Mouse (Mus musculus) heart, postnatal 36 days (tissue): ENCODE measurements around the gene Agps. TPM values are rescaled to one million over a fixed set of nuclear protein-coding genes. Genes with fewer than 3 reads are reported as not detected.
A peak's percentile ranks its signal among the peaks of the same experiment; 100 is the strongest.

ENCODE experiments used
- DNase-seq, 2 experiments: peaks; one replicate each; pipeline ENCODE4 v3.0.0; 2021 to 2022
- intact Hi-C: fragments of 180-260 bp; cut with DNase I; formaldehyde crosslinking; loops from one replicate; pipeline ENCODE4 v1.15.1; 2025
- total RNA-seq, 2 experiments: library from RNA; stranded (reverse); gene quantifications; 2 replicates each; pipeline ENCODE4 v1.2.3; 2021

The Agps gene
- total RNA-seq, result 10 to 100 TPM; 26.6 to 34.3 TPM

DNA sequence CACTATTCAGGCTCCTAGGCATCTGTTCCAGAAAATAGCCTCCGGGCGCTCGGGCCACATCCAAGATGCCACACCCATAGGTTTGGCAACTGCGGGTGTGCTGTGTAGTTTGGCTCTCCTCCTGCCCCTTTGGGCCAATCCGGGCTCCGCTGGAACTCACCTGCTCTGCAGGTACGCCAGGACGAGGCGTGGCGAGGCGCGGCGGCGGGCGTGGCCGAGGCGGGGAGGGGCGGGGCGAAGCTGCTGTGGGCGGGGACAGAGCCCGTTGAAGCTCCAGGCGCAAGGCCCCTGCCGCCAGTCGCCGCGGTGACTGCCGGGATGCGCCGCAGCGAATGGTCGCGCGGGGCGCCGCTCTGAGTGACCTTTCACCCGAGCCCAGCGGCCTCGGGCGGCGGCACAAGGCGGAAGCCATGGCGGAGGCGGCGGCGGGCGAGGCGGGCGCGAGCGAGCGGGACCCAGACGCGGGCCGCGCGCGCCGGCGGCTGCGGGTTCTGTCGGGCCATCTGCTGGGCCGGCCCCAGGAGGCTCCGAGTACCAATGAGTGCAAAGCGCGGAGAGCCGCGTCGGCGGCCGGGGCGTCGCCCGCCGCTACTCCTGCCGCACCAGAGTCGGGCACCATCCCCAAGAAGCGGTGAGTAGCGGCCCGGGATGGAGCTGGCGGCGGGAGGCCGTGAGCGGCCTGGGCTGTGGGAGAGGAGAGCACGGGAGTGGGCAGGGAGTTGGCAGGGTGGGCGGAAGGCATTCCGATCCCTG, at the start of gene Agps:
Gene Agps (plus strand): TSS at position 297 of the 753 bp plus-strand sequence.
- intact Hi-C loops, result loop anchor here (5.0 kb wide), 1 partner anchor 45 kb away; no protein-coding TSS in a partner anchor
- DNase-seq, result peak; percentile 88 to 91

DNA sequence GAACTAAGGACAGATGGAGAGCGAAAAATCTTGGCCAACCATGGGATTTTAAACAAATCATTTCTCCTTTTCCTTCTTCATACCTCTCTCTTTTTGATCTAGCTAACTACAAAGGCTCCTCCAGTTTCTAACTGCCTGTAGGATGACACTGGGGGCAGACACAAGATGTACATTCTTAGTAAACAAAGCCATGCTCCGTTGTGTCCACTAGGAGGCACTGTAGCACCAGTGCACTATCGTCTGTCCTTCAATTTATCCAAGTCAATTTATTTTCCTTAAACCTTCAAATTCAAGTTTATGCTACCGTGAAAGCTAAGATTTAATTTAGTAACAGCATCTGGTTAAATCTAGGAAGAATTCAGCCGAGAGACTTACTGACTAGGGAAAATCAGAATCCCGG, 45.9 kb upstream of the Agps start:
- peak in 1 of 2 experiments; percentile 62 for DNase-seq
- intact Hi-C loops, result loop anchor here (1.0 to 10.0 kb wide), 6 partner anchors 46 to 1081 kb away; partner anchors contain the start of genes Agps and Hoxd8

DNA sequence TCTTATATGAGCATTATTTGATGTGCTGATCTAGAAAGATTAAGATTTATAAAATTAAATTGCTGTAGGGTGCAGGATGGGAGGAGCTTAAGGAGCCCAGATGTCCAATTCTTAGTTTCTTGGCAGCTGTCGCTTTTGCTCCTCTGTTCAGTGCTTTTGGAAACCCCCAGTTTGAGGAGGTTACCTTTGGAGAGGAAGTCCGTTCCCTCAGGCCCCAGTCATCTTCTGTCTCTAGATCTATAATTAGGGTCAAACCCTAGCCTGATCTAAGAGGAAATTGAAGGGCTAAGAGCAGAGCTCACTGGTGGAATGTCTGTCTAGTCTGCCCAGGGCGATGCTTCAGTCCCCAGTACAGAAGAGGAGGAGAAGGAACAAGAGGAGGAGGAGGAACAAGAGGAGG, 43.5 kb upstream of the Agps start:
- DNase-seq, result no peak
- intact Hi-C loops, result loop anchor here (5.0 to 10.0 kb wide), 2 partner anchors 44 to 1084 kb away; partner anchors contain the start of genes Agps and Hoxd8

DNA sequence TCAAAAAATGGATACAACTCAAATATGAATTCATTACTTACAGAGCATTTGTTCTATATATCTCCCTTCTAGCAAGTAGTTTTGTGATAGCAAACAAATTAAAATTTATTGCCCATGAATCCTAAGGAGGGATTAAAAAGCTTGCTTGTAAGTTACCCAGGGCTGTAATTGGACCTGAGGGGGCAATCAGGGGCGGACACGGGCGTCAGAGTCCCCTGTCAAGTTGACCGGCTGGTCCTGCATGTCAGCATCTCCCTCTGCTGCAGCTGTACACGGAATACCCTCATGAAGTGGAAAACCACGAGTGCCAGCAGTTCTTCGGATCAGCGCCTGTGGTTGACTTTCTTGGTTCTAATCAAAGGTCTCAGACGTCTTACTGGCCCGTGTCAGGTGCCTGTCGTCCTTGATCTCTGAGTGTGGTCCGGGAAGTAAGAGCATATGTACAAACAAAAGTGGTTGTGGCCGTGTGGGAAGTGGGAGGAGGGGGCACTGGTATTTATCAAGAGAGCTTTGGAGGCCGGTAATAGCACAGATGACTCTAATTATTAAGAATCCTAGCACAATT, 41.9 kb upstream of the Agps start:
- intact Hi-C loops, result loop anchor here (5.0 to 10.0 kb wide), 2 partner anchors 42 to 1085 kb away; partner anchors contain the start of genes Agps and Hoxd8
- DNase-seq, result no peak

DNA sequence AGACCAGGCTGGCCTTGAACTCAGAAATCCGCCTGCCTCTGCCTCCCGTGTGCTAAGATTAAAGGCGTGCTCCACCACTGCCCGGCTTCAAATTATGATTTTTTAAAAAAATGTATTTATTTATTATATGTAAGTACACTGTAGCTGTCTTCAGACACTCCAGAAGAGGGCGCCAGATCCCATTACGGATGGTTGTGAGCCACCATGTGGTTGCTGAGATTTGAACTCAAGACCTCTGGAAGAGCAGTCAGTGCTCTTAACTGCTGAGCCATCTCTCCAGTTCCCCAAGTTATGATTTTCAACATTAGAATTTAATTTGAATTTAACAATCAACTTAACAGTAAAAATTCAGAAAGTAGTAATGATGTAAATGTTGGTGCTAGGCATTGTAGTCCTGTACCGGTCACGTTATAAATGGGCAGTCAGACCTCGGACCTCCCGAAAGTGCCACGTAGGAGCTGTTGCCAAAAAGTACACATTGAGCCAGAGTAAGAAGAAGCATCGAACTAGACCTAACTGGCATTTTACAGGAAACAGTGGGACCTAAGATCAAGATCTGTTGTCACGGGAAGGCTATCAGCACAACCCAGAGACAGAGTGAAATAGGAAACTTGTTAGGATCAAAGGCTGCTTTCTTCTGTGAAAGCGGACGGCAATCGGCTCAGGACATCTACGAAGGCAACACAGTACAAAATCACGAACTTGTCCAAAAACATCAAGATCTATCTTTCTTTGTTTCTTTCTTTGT, 40.2 kb upstream of the Agps start:
- intact Hi-C loops, result no loop called here

DNA sequence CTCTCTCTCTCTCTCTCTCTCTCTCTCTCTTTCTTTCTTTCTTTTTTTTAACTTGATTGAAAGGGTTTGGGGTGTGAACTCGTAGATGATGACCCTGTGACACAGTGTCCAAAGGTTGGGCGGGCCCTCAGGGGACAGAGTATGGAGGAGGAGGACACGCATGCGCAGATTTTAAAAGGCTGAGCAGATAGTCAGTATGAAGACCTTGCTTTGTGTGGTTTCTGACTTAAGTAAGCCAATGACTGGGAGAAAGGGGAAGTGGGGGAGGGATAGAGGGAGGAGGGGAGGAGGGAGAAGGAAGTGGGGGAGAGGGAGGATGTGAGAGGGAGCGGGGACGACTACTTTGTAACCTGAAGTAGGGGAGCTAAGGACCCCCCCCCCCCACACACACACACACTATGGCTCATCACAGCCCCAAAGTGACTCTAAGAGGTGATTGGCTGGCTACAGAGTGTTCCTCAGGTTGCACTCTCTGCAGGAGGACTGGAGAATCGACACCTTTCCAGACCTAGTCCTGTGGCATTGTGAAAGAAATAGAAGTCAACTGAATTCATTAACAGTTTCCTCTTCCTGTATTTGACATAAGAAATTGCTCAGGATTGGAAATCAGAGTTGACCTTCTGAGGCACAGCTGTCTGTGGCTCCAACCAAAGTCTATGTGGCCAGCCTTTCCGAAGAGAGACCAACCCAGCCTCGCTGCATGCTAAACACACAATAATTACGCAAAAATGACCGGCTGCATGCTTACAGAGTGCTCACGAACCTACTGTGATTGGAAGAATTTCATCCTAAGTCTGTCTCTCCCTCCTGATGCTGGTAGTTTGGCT, 39.4 kb upstream of the Agps start:
- intact Hi-C loops, result no loop called here
- peak in 1 of 2 experiments; percentile 26 for DNase-seq

More for the DNA sequence above, 40.2 kb upstream of the Agps start:
- DNase-seq, result no peak

DNA sequence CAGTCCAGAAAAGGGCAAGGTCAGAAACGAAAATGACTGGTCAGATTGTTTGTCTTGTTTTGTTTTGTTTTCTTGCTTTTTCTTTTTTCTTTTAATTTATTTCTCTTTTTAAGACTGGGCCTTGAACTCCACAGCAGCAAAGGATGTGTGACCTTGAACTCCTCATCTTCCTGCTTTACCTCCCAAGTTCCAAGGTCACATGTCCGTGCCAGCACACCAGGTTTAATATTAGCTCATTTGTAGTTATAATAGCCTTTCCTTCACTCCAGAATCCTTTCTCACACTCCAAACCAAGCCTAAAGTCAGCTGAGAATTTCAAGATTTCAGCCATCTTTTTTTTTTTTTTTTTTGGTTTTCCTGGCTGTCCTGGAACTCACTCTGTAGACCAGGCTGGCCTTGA, 35.8 kb upstream of the Agps start:
- no peak for DNase-seq
- intact Hi-C loops, result no loop called here

DNA sequence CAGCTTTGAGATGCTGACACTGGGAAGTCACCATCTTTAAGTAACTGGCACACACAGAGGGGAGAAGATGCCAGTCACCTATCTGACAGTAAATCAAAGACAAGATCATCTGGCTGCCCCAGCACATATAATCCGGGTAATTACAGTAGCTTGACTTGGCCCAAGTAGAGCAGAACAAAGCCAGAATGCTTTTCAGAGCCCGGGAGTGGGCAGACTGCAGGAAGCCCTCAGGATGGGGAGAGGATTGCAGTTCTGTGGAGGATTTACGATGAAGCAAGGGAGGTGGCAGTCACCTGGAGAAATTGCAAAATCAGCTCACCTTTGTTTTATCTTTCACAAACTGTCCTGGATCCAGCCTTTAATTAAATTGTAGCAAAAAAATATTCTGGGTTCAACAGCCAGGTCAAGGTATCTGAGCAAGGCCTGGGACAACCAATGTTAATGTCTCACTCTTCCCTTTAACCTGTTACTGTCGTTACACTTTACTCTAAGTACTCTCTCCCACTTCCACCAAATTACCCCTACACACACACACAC, 33.5 kb upstream of the Agps start:
- DNase-seq, result no peak
- intact Hi-C loops, result no loop called here

DNA sequence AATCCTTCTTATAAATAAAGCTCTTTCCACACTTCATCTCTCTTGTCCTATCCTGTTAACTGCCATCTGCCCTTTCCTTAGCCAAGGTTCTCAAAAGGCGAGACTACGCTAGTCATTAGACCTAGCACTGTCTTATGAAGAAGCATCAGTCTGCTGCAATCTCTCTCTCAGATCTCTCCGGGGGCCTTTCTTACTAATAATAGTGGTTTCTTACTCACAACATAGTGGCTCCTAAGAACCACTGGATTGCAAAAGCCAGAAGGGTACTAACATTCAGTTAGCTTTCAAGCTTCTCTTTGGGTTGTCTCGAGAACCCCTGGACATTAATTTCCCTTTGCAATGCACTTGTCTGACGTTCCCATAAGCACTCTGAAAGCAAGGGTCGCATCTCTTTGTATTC, 26.2 kb upstream of the Agps start:
- intact Hi-C loops, result no loop called here
- DNase-seq, result no peak

DNA sequence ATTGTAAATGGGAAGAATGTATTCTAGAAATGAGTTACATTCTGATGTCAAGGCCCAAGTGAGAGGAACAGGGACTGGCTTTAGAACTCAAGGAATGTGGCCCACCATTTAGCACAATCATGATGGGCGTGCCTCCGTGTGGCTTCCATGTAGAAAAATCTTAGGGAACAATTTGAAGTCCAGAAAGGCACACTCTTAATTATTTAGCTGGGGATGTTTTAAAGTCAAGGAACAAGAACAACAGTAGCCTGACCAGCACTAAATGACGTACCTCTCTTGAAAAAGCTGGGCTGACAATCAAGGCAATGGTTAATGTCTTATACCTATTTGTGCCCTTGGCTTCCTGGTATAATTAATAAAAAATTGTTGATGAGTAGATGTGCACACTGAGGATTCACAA, 25.1 kb upstream of the Agps start:
- no peak for DNase-seq
- intact Hi-C loops, result no loop called here

DNA sequence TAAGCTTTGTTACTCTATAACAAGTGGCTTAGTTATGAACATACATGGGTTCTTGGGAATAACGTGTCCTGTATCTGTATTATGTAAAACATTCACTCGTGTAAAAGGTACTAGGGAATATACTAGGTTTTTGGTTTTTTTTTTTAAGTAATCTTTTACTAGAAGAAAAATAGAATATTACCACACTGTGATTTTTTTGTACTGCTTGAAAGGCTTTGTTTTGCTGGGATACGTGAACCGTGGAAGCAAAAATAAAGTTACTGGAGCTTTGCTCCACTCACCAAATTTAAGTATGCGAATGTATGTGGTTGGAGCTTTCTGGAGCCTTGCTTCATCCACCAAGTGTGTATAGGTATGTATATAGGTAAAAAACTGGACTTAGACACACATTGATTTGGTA, 24.5 kb upstream of the Agps start:
- DNase-seq, result no peak
- intact Hi-C loops, result no loop called here

DNA sequence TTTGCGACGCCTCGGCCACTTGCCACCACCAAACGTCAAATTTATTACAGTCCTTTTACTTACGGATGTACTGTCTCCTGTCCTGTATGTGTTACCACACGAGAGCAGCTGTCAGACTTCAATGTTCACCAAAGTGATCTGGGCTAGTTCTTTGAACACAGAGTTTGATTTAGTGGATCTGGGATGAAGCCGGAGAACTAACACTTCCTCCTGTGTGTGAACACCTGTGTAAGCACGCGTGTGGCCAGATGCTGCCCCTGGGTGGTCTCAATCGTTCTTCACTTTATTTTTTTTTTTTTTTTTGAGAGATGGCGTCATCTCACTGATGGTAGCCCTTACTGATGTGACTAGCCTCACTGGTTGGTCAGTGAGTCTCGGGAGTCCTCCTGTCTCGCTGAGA, 17.1 kb upstream of the Agps start:
- no peak for DNase-seq
- intact Hi-C loops, result no loop called here

DNA sequence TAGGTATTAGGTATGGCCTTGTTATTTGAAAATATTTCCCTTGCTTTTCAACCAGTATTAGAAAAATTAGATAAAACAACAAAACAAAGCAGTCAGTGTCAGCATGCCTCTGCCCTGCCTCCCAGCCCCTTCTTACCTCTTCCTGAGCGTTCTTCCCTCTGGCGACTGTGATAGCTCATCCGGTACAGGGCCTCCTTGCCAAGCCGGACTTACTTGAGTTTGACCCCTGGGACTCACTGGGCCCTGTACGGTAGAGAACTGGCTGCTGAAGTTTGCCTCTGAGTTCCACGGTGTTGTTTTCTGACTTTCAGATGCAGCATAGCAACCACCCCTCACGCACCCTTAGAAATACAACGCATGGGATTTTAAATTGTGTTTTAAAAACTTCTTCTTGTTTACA, 16.5 kb upstream of the Agps start:
- intact Hi-C loops, result no loop called here
- DNase-seq, result no peak

DNA sequence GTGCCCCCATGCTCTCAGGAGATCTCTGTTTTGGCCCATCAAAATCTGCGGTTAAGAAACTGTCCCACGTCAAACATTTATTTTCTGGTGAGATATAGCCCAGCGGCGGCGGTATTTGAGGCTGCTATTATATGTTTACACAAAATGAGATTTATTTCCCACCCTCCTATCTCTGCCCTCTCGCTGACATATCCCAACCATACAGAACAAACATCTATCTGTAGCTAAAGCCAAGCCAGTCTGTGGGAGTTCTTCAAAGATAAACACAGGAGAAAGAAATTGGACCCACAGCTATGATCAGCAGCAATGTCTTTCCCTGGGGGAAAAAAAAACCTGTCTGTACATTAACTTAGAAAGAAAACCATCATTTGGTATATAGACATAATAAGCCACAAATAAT, 15.3 kb upstream of the Agps start:
- no peak for DNase-seq
- intact Hi-C loops, result no loop called here

DNA sequence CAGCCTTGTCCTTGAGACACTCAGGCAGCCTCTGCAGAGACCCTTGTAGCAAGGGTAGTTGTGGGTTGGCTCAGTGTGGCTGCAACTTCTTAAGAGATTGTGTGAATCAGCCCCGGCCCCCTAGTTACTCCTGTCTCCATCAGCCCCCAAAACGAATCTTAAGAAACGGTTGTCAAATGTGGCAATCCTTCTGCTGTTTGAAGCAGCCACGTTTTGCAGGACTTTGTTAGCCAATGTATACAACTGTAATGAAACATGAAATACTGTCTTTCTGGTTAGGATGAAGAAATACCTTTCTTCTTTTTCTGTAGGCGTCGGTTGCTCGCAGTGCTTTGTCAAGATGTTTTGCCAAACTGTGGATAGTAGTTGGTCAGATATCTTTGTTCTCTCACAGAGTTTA, 13.3 kb upstream of the Agps start:
- intact Hi-C loops, result no loop called here
- DNase-seq, result no peak

DNA sequence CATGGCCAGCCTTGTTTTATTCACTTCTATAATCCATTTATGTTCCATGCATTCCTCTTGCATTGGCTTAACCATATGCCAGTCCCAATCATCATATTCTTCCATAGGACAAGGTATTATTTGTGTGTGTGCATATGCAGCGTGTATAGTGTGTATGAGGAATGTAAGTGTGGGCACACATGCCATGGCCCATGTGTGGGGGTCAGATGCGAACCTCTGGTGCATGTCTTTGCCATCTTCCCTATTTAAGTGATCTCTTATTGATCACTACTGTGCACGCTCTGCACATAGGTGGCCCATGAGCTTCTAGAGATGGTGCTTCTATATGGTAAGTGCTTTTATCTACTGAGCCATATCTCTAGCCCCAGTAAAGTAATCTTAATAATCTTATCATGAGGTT, 12.2 kb upstream of the Agps start:
- DNase-seq, result no peak
- intact Hi-C loops, result no loop called here

DNA sequence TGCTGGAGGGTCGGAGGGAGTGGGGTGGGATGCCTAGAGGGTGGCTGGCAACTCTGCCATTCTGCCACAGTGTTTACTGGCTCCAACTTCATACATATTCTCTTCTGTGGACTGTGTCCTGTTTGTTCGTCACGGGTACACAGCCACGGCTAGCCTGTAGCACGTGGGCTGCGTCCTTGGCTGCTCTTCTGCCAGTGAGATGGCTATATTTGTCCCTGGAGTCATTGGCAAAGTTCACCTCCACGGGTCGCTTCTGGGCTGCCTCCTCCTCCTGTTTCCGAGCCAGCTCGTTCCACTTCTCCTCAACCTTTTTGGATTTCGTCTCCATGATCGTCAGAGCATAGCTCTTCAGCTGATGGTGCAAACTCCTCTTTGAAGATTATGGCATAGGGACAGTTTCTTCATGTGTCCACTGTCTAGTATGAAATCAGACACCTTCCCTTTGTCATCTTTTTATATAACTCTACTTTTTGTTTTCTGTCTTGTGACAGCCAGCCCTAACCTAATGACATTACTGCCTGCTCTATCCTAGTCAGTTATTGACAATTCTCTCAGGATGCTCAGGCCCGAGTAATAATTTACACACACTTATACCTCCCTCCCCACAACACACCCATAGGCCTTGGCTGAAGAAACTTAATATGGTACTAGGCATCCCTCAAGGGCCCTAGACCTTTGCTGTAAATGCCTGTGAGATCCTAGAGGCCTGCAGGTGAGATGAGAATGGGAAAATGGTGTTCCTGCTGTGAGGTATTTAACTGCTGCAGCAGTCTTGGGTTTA, 9.8 kb upstream of the Agps start:
- peak in 1 of 2 experiments; percentile 32 for DNase-seq
- intact Hi-C loops, result no loop called here

DNA sequence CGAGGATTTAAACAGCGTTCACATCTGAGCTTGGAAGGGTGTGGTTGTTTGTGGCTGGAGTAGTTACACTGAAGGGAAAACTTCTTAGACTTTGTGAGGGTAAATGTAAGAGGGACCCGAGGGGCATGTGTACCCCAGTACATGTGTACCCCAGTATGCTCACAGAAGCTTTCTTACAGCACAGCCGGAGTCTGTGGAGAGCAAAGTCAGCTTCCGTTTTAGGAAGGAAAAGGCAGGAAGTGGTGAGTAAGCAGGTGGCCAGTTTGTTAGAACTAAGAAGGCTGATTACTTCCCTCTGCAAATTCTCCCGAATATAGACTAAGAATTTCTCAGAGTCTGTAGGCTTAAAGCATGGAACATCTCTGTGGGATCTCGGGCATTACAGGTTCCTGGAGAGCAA, 8.2 kb upstream of the Agps start:
- intact Hi-C loops, result no loop called here
- DNase-seq, result no peak

DNA sequence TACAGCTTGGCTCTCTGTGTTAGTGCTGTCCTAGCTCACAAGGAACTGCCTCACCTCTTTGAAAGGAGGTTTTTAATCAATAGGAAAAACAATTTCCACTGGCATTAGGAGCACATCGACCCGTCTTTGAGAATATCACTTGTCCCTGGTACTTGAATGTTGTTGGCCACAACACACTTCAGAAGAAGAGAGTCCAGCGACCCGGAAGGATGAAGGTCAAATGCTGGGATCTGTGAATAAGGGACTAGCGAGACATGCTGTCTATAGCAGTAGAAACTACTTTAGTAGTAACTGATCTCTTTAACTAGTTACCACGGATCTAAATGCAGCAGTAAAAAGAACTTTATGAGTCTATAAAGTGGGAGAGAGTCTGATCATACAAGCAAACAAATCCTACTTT, 7.8 kb upstream of the Agps start:
- intact Hi-C loops, result no loop called here

DNA sequence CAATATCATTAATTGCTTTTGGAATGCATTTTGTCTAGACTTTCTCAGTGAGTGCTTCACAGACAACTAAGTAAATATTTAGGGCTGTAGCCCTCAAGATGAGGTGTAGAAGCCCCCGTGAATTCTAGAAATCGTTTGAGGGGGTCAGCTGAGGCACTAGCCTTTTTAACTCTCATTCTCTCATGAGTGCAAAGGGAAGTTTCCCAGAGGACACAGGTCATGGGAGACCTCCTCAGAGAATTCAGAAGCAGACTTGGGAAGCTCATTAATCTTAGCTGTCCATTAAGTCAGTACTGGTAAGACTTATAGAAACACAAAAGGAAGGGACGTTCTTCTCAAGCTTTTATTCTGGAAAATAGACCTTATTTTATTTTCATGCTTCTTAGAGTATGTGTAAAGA, 7.1 kb upstream of the Agps start:
- no peak for DNase-seq
- intact Hi-C loops, result no loop called here

More for the DNA sequence above, 7.8 kb upstream of the Agps start:
- no peak for DNase-seq
